Mouse (Mus musculus) midbrain, embryonic 16.5 days (tissue): ENCODE data around the gene Gm4787. TPM values are rescaled to one million over a fixed set of nuclear protein-coding genes. Genes with fewer than 3 reads are reported as not detected.
A peak's percentile ranks its signal among the peaks of the same experiment; 100 is the strongest.

Experiments
- ATAC-seq: fragments of 200-750 bp; cut with Nextera tagmentation; 2 replicates; pipeline ENCODE4 v1.8.0; 2017; ENCODE audit warnings: moderate TSS enrichment
- H3K27ac ChIP-seq: fragments of 300-500 bp; sonication (generic); 2 replicates; pipeline ENCODE4 v1.5.1; 2014; ENCODE audit warnings: mild to moderate bottlenecking, low read length, mixed read lengths
- H3K27me3 ChIP-seq: fragments of 300-500 bp; sonication (generic); 2 replicates; pipeline ENCODE4 v1.6.1; 2014; ENCODE audit warnings: low read depth, low read length, mixed read lengths; ENCODE audit not compliant: control insufficient read depth, insufficient read depth
- H3K36me3 ChIP-seq: fragments of 300-500 bp; sonication (generic); 2 replicates; pipeline ENCODE4 v1.6.1; 2014; ENCODE audit warnings: mild to moderate bottlenecking, low read length, moderate library complexity, mixed read lengths; ENCODE audit not compliant: control insufficient read depth, insufficient read depth
- H3K4me1 ChIP-seq: fragments of 300-500 bp; sonication (generic); 2 replicates; pipeline ENCODE4 v1.6.1; 2014; ENCODE audit warnings: mild to moderate bottlenecking, low read length, mixed read lengths; ENCODE audit not compliant: control insufficient read depth, insufficient read depth
- H3K4me2 ChIP-seq: fragments of 300-500 bp; sonication (generic); 2 replicates; pipeline ENCODE4 v1.6.1; 2014; ENCODE audit warnings: mild to moderate bottlenecking, low read length, mixed read lengths
- H3K4me3 ChIP-seq: fragments of 300-500 bp; sonication (generic); 2 replicates; pipeline ENCODE4 v1.5.1; 2014; ENCODE audit warnings: low read depth, mild to moderate bottlenecking, low read length, moderate library complexity, mixed read lengths
- H3K9ac ChIP-seq: fragments of 300-500 bp; sonication (generic); 2 replicates; pipeline ENCODE4 v1.6.1; 2014; ENCODE audit warnings: low read depth, low read length, mixed read lengths
- H3K9me3 ChIP-seq: fragments of 300-500 bp; sonication (generic); replicated peaks from 2 replicates; pipeline ENCODE4 v1.6.1; 2014; ENCODE audit warnings: mild to moderate bottlenecking, low read length, mixed read lengths; ENCODE audit not compliant: control insufficient read depth, poor library complexity, severe bottlenecking
- whole genome bisulfite sequencing: fragments of 180-500 bp; shearing (Covaris S2); extraction: QIAGEN DNeasy Blood & Tissue Kit; methylation state at CpG from one replicate; pipeline ENCODE4 v1.1.7; 2014; 5-methylcytosine and 5-hydroxymethylcytosine counted together
- polyA plus RNA-seq: library from polyadenylated mRNA; unstranded; fragments of >200 nt; fragmentation: Nextera tagmentation; extraction: Ambion mirVana; gene quantifications from 2 replicates; pipeline ENCODE4 v1.2.1, GENCODE M21; 2015

The Gm4787 gene
- polyA plus RNA-seq, 1 experiment from 2014 or later, result 0.30 TPM

GRCm38 (mm10) chr12:81331046-81331638, 48.1 kb downstream of the Gm4787 start:
- Histone ChIP-seq H3K27me3 (no peaks in the 10 kb centered on the region; the same call in 1 of the 2 replicates), H3K9ac (peak overlapping the region; percentile 57), H3K4me3 (peak overlapping the region; percentile 76), H3K27ac (peak overlapping the region; percentile 96), H3K9me3 (no peaks in the 10 kb centered on the region), H3K4me1 (peaks cover 10% of the 10 kb centered on the region), H3K36me3 (no peaks in the 10 kb centered on the region), H3K4me2 (peak overlapping the region; percentile 83)
- WGBS, result 37% methylated on average over 5 of the region's 5 CpGs
- no peak for ATAC-seq

Other genes starting within 250 kb of the Gm4787 start
- gene Slc8a3, start 46.3 kb downstream of the Gm4787 start, polyA plus RNA-seq, result 10.1 and 10.2 TPM in 2 replicates
- gene Adam4, start 42.5 kb upstream of the Gm4787 start, polyA plus RNA-seq, result 0.41 and 0.50 TPM in 2 replicates
- 110 TPM in 2 replicates for gene Cox16, start 105.7 kb upstream of the Gm4787 start, polyA plus RNA-seq
- gene Gm20498, start 153.4 kb upstream of the Gm4787 start, polyA plus RNA-seq, result 42.0 and 44.4 TPM in 2 replicates
- gene Synj2bp, start 153.4 kb upstream of the Gm4787 start, polyA plus RNA-seq, result 36.7 and 39.8 TPM in 2 replicates
- 0.82 and 0.89 TPM in 2 replicates for gene Adam21, start 189.0 kb upstream of the Gm4787 start, polyA plus RNA-seq
- 38.0 and 39.4 TPM in 2 replicates for gene Med6, start 215.5 kb upstream of the Gm4787 start, polyA plus RNA-seq